9 mouse cellular contexts compared by ENCODE assay signal in genomic region chr16:3744186-3744700, GRCm38 (mm10). TPM values are rescaled to one million over a fixed set of nuclear protein-coding genes. Genes with fewer than 3 reads are reported as not detected.
DNase-seq lines count a peak whose midpoint lies in the region; ATAC-seq lines count a peak whose summit lies in the region.
"Had no signal": no experiment of that assay in that cellular context is flagged by ENCODE, and none has a peak within 500 bp of the region (broad histone marks: within the 10 kb centered on the region; RNA-seq: fewer than 3 reads in every experiment).

No protein-coding gene starts in this region.

- peak overlapping the region; percentile 90 for H3K27ac ChIP-seq in kidney, embryonic 15.5 days
- peak overlapping the region; percentile 83 for H3K27ac ChIP-seq in forebrain, embryonic 14.5 days (ENCODE audit: low read depth, low read length)
- H3K27ac ChIP-seq in limb, embryonic 13.5 days, result peak overlapping the region; percentile 79
- peak overlapping the region; percentile 57; the same call in 1 of the 2 replicates for H3K27ac ChIP-seq in neural tube, embryonic 12.5 days

- H3K4me2 ChIP-seq in kidney, embryonic 15.5 days, result peak overlapping the region; percentile 77
- peak overlapping the region; percentile 93 for H3K4me2 ChIP-seq in forebrain, embryonic 14.5 days (ENCODE audit: low read length)
- peak overlapping the region; percentile 95 for H3K4me2 ChIP-seq in limb, embryonic 13.5 days (replicated peaks)
- H3K4me2 ChIP-seq in neural tube, embryonic 12.5 days (replicated peaks), result peak overlapping the region; percentile 90

- H3K9me3 ChIP-seq in kidney, embryonic 15.5 days (replicated peaks), result peaks cover 8% of the 10 kb centered on the region
- peaks cover 15% of the 10 kb centered on the region for H3K9me3 ChIP-seq in forebrain, embryonic 14.5 days (replicated peaks; ENCODE audit: control insufficient read depth, low read length)
- peaks cover 17% of the 10 kb centered on the region for H3K9me3 ChIP-seq in limb, embryonic 13.5 days
- peaks cover 15% of the 10 kb centered on the region for H3K9me3 ChIP-seq in neural tube, embryonic 12.5 days

- under 1% methylated on average over 32 of the region's 32 CpGs for WGBS in kidney, embryonic 15.5 days
- WGBS in forebrain, embryonic 14.5 days, result 0% methylated on average over 32 of the region's 32 CpGs
- WGBS in limb, embryonic 13.5 days, result under 1% methylated on average over 32 of the region's 32 CpGs
- WGBS in neural tube, embryonic 12.5 days, result 1% methylated on average over 32 of the region's 32 CpGs

- peaks cover 21% of the 10 kb centered on the region for H3K4me1 ChIP-seq in kidney, embryonic 15.5 days
- peaks cover 12% of the 10 kb centered on the region for H3K4me1 ChIP-seq in forebrain, embryonic 14.5 days (ENCODE audit: control insufficient read depth, insufficient read depth, low read length)
- H3K4me1 ChIP-seq in limb, embryonic 13.5 days, result peaks cover 22% of the 10 kb centered on the region
- H3K4me1 ChIP-seq in neural tube, embryonic 12.5 days, result peaks cover 20% of the 10 kb centered on the region

- peaks cover 37% of the 10 kb centered on the region for H3K36me3 ChIP-seq in kidney, embryonic 15.5 days
- peaks cover 25% of the 10 kb centered on the region for H3K36me3 ChIP-seq in forebrain, embryonic 14.5 days (ENCODE audit: control insufficient read depth, insufficient read depth, low read length)
- H3K36me3 ChIP-seq in limb, embryonic 13.5 days, result peaks cover 35% of the 10 kb centered on the region
- H3K36me3 ChIP-seq in neural tube, embryonic 12.5 days, result peaks cover 33% of the 10 kb centered on the region

- peak overlapping the region; percentile 81 for H3K9ac ChIP-seq in kidney, embryonic 15.5 days
- peak overlapping the region; percentile 91 for H3K9ac ChIP-seq in forebrain, embryonic 14.5 days (ENCODE audit: low read length)
- peak overlapping the region; percentile 90 for H3K9ac ChIP-seq in limb, embryonic 13.5 days
- H3K9ac ChIP-seq in neural tube, embryonic 12.5 days, result peak overlapping the region; percentile 80

- peak; percentile 71 for ATAC-seq in kidney, embryonic 15.5 days (replicated peaks; ENCODE audit: low FRiP score)
- ATAC-seq in forebrain, embryonic 14.5 days, result peak; percentile 56; the same call in 1 of the 2 replicates
- ATAC-seq in limb, embryonic 13.5 days (ENCODE audit: low FRiP score, low read depth), result no peak; the same call in 1 of the 2 replicates
- peak; percentile 66 for ATAC-seq in neural tube, embryonic 12.5 days (ENCODE audit: low FRiP score, low read depth)

- DNase-seq in kidney, postnatal 36 days, result no peak
- DNase-seq in MEL-GATA-1-ER (ENCODE audit: extremely low read depth, low read depth), result peak; percentile 19
- no peak for DNase-seq in forebrain, embryonic 14.5 days (ENCODE audit: low spot score)
- no peak for DNase-seq in urinary bladder, postnatal 36 days (ENCODE audit: low spot score in 2 of 2)
- no peak for DNase-seq in gastrocnemius, postnatal 25 days

- no peaks in the 10 kb centered on the region for H3K27me3 ChIP-seq in kidney, embryonic 15.5 days
- H3K27me3 ChIP-seq in forebrain, embryonic 14.5 days (replicated peaks; ENCODE audit: control insufficient read depth, insufficient read depth, low read length), result no peaks in the 10 kb centered on the region
- H3K27me3 ChIP-seq in limb, embryonic 13.5 days, result no peaks in the 10 kb centered on the region
- H3K27me3 ChIP-seq in neural tube, embryonic 12.5 days (replicated peaks), result no peaks in the 10 kb centered on the region

- H3K4me3 ChIP-seq in kidney, embryonic 15.5 days (replicated peaks), result peak overlapping the region; percentile 87
- peak overlapping the region; percentile 81 for H3K4me3 ChIP-seq in forebrain, embryonic 14.5 days (ENCODE audit: low read depth, low read length)
- peak overlapping the region; percentile 89 for H3K4me3 ChIP-seq in limb, embryonic 13.5 days
- H3K4me3 ChIP-seq in neural tube, embryonic 12.5 days, result peak overlapping the region; percentile 79
- H3K4me3 ChIP-seq: myocyte had no signal

RNA-seq across cellular contexts. Expression of gene Zfp263, which starts 0.3 kb away (rescaled TPM):
- polyA plus RNA-seq in kidney, embryonic 15.5 days (2015; fragmentation: Nextera tagmentation; extraction: Ambion mirVana), result 49.3 and 49.6 TPM in 2 replicates
- polyA plus RNA-seq in forebrain, embryonic 14.5 days (2014; fragmentation: Nextera tagmentation; extraction: Ambion mirVana), result 27.3 and 30.9 TPM in 2 replicates
- 58.6 and 59.4 TPM in 2 replicates for polyA plus RNA-seq in limb, embryonic 13.5 days (2015; fragmentation: Nextera tagmentation; extraction: Ambion mirVana)
- 51.9 and 54.7 TPM in 2 replicates for polyA plus RNA-seq in neural tube, embryonic 12.5 days (2016; fragmentation: Nextera tagmentation; extraction: Ambion mirVana)
- 1 to 10 TPM; 6.0 to 6.1 TPM for total RNA-seq in gastrocnemius, postnatal 25 days (2021)

RNA-seq across cellular contexts. Expression of gene Mefv, which starts 26.3 kb away (rescaled TPM):
- polyA plus RNA-seq in kidney, embryonic 15.5 days (2015; fragmentation: Nextera tagmentation; extraction: Ambion mirVana), result 0.06 TPM in 2 replicates
- polyA plus RNA-seq in forebrain, embryonic 14.5 days (2014; fragmentation: Nextera tagmentation; extraction: Ambion mirVana), result not detected in 2 replicates
- polyA plus RNA-seq in limb, embryonic 13.5 days (2015; fragmentation: Nextera tagmentation; extraction: Ambion mirVana), result not detected in 2 replicates
- not detected in 2 replicates for polyA plus RNA-seq in neural tube, embryonic 12.5 days (2016; fragmentation: Nextera tagmentation; extraction: Ambion mirVana)
- total RNA-seq in gastrocnemius, postnatal 25 days (2021), result not detected
- polyA plus RNA-seq: myocyte had no signal
